23 mouse cellular contexts compared by ENCODE assay signal in genomic region chr4:93477189-93477767, GRCm38 (mm10).
"Had no signal": no experiment of that assay in that cellular context is flagged by ENCODE, and none has a peak within 500 bp of the region (broad histone marks: within the 10 kb centered on the region; RNA-seq: fewer than 3 reads in every experiment).

No protein-coding gene starts in this region.

- DNase-seq: forebrain, postnatal 0 days; gastrocnemius, postnatal 14 days; gastrocnemius, postnatal 36 days; heart, adult 2 months; heart, postnatal 14 days; heart, postnatal 36 days; kidney, adult 11 months; kidney, adult 8-10 months; kidney, postnatal 14 days; layer of hippocampus, adult 9-11 months; layer of hippocampus, postnatal 36 days; left cerebral cortex, postnatal 4 days had no signal

- H3K4me3 ChIP-seq: heart, adult 2 months; heart, embryonic 13.5 days; heart, embryonic 15.5 days; hindbrain, embryonic 13.5 days; hindbrain, embryonic 15.5 days; limb, embryonic 13.5 days; limb, embryonic 15.5 days; liver, embryonic 12.5 days had no signal

- H3K27me3 ChIP-seq: heart, embryonic 13.5 days; heart, embryonic 15.5 days; hindbrain, embryonic 13.5 days; hindbrain, embryonic 15.5 days; limb, embryonic 13.5 days; limb, embryonic 15.5 days; liver, embryonic 12.5 days had no signal

- ATAC-seq: forebrain, postnatal 0 days; hindbrain, postnatal 0 days; intestine, embryonic 16.5 days; liver, embryonic 12.5 days had no signal

- H3K4me2 ChIP-seq: heart, embryonic 11.5 days; heart, embryonic 13.5 days; heart, embryonic 15.5 days; hindbrain, embryonic 13.5 days; hindbrain, embryonic 15.5 days; limb, embryonic 13.5 days; limb, embryonic 15.5 days; liver, embryonic 12.5 days had no signal

- H3K36me3 ChIP-seq: heart, embryonic 13.5 days; heart, embryonic 15.5 days; hindbrain, embryonic 13.5 days; hindbrain, embryonic 15.5 days; limb, embryonic 13.5 days; limb, embryonic 15.5 days had no signal

- H3K9ac ChIP-seq: forebrain, postnatal 0 days; heart, embryonic 13.5 days; heart, embryonic 15.5 days; hindbrain, embryonic 13.5 days; hindbrain, embryonic 15.5 days; limb, embryonic 13.5 days; limb, embryonic 15.5 days; liver, embryonic 12.5 days; liver, embryonic 14.5 days had no signal

- H3K4me1 ChIP-seq: heart, embryonic 13.5 days; heart, embryonic 15.5 days; hindbrain, embryonic 13.5 days; hindbrain, embryonic 15.5 days; limb, embryonic 13.5 days; limb, embryonic 15.5 days had no signal

- H3K9me3 ChIP-seq: heart, embryonic 13.5 days; heart, embryonic 15.5 days; hindbrain, embryonic 13.5 days; hindbrain, embryonic 15.5 days; limb, embryonic 13.5 days; limb, embryonic 15.5 days had no signal

- H3K27ac ChIP-seq: heart, adult 2 months; heart, embryonic 13.5 days; heart, embryonic 15.5 days; hindbrain, embryonic 13.5 days; hindbrain, embryonic 15.5 days; hindbrain, postnatal 0 days; limb, embryonic 13.5 days; limb, embryonic 15.5 days; liver, embryonic 12.5 days; liver, embryonic 14.5 days had no signal
